In genomic region chr10:57322717-57323424, GRCm38 (mm10) we compare ENCODE assay signal across 13 mouse cellular contexts.
"Had no signal": no experiment of that assay in that cellular context is flagged by ENCODE, and none has a peak within 500 bp of the region (broad histone marks: within the 10 kb centered on the region; RNA-seq: fewer than 3 reads in every experiment).

No protein-coding gene starts in this region.

- H3K4me3 ChIP-seq: limb, embryonic 12.5 days; liver, embryonic 13.5 days; lung, embryonic 15.5 days; midbrain, embryonic 12.5 days had no signal

- H3K9me3 ChIP-seq: limb, embryonic 12.5 days; liver, embryonic 13.5 days; lung, embryonic 15.5 days; midbrain, embryonic 12.5 days had no signal

- ATAC-seq: liver, postnatal 0 days; midbrain, embryonic 16.5 days had no signal

- H3K36me3 ChIP-seq: limb, embryonic 12.5 days; liver, embryonic 13.5 days; lung, embryonic 15.5 days; midbrain, embryonic 12.5 days had no signal

- H3K4me2 ChIP-seq: limb, embryonic 12.5 days; liver, embryonic 13.5 days; lung, embryonic 15.5 days; midbrain, embryonic 12.5 days had no signal

- H3K9ac ChIP-seq: limb, embryonic 12.5 days; liver, embryonic 13.5 days; liver, postnatal 0 days; lung, embryonic 15.5 days; midbrain, embryonic 12.5 days had no signal

- H3K27ac ChIP-seq: kidney, postnatal 0 days; limb, embryonic 12.5 days; liver, embryonic 13.5 days; lung, embryonic 15.5 days; midbrain, embryonic 12.5 days had no signal

- DNase-seq: kidney, adult 9 months; kidney, postnatal 36 days; liver; liver, embryonic 13.5 days; liver, postnatal 0 days; spleen, adult 18-20 months; thymus, adult 18-20 months; thymus, postnatal 14 days had no signal

- H3K4me1 ChIP-seq: limb, embryonic 12.5 days; liver, embryonic 13.5 days; lung, embryonic 15.5 days; midbrain, embryonic 12.5 days had no signal

- H3K27me3 ChIP-seq: limb, embryonic 12.5 days; liver, embryonic 13.5 days; lung, embryonic 15.5 days; midbrain, embryonic 12.5 days had no signal
